Mouse (Mus musculus): ENCODE data around the gene Kdf1. TPM values are rescaled to one million over a fixed set of nuclear protein-coding genes. Genes with fewer than 3 reads are reported as not detected.

Gene Kdf1
- total and polyA plus RNA-seq, 3 experiments, result 0.04 to 0.12 TPM; not detected in 1

- H3K9me3 ChIP-seq (replicated peaks; ENCODE audit: insufficient read depth, low read length), result no peaks in the 10 kb centered on the region
These were observed 12.2 kb upstream of the Kdf1 start for GRCm38 (mm10) chr4:133506573-133506972.

GRCm38 (mm10) chr4:133508990-133509389 lies 9.8 kb upstream of the Kdf1 start:
- H3K79me2 ChIP-seq (ENCODE audit: control insufficient read depth, insufficient read depth, low read length, poor library complexity), result no peaks in the 10 kb centered on the region
- TF ChIP-seq BHLHE40 (IDR thresholded peaks at IDR 0.05; ENCODE audit: borderline replicate concordance, low read depth, low read length), result no peak
- no peak for TF ChIP-seq MAX (IDR thresholded peaks at IDR 0.05; ENCODE audit: low read length)
- TF ChIP-seq EP300 (IDR thresholded peaks at IDR 0.05; ENCODE audit: low read depth in 1 of 2, low read length in 2 of 2), result no peak
- TF ChIP-seq HCFC1 (IDR thresholded peaks at IDR 0.05; ENCODE audit: low read depth, low read length), result no peak
- no peak for TF ChIP-seq POLR2AphosphoS5 (IDR thresholded peaks at IDR 0.05; ENCODE audit: borderline replicate concordance, low read depth, low read length)
- no peak for TF ChIP-seq NELFE (IDR thresholded peaks at IDR 0.05; ENCODE audit: low read depth, low read length)
- TF ChIP-seq USF1 (IDR thresholded peaks at IDR 0.05; ENCODE audit: low read depth, low read length), result no peak
- no peak for TF ChIP-seq ETS1 (IDR thresholded peaks at IDR 0.05; ENCODE audit: low read depth, low read length)
- no peak for TF ChIP-seq ZC3H11A (IDR thresholded peaks at IDR 0.05; ENCODE audit: low read depth, low read length)
- no peak for TF ChIP-seq ZMIZ1 (IDR thresholded peaks at IDR 0.05; ENCODE audit: low read depth, low read length)
- H3K27ac ChIP-seq (ENCODE audit: control insufficient read depth, low read depth, low read length), result no peak overlapping the region
- no peaks in the 10 kb centered on the region for H3K27me3 ChIP-seq (ENCODE audit: control insufficient read depth in 1 of 2, insufficient read depth in 2 of 2, low read length in 2 of 2)
- H3K4me1 ChIP-seq (ENCODE audit: control insufficient read depth in 1 of 2, insufficient read depth in 2 of 2, low read length in 2 of 2), result peaks cover 27 to 36% of the 10 kb centered on the region in 2 experiments
- peaks cover 0 to 31% of the 10 kb centered on the region in 2 experiments; a peak in 2 of 4 replicates for H3K36me3 ChIP-seq (ENCODE audit: control insufficient read depth in 1 of 2, insufficient read depth in 2 of 2, low read length in 2 of 2)
- DNase-seq (ENCODE audit: low read depth, low spot score), result no peak
- no peak overlapping the region for H3K4me3 ChIP-seq (ENCODE audit: control insufficient read depth in 1 of 2, insufficient read depth in 1 of 2, low read depth in 2 of 2, low read length in 2 of 2)
- H3K9ac ChIP-seq (ENCODE audit: control insufficient read depth, low read depth, low read length, poor library complexity, severe bottlenecking), result no peak overlapping the region
- no peaks in the 10 kb centered on the region for H3K9me3 ChIP-seq (replicated peaks; ENCODE audit: insufficient read depth, low read length)

More at GRCm38 (mm10) chr4:133506573-133506972, 12.2 kb upstream of the Kdf1 start:
- Histone ChIP-seq H3K27me3 (ENCODE audit: control insufficient read depth in 1 of 2, insufficient read depth in 2 of 2, low read length in 2 of 2) (no peaks in the 10 kb centered on the region), H3K36me3 (ENCODE audit: control insufficient read depth in 1 of 2, insufficient read depth in 2 of 2, low read length in 2 of 2) (peaks cover 0 to 32% of the 10 kb centered on the region in 2 experiments; a peak in 2 of 4 replicates), H3K4me3 (ENCODE audit: control insufficient read depth in 1 of 2, insufficient read depth in 1 of 2, low read depth in 2 of 2, low read length in 2 of 2) (peak overlapping the region in 1 of 2 experiments; percentile 34; a peak in 1 of 4 replicates), H3K27ac (ENCODE audit: control insufficient read depth, low read depth, low read length) (peak overlapping the region; percentile 58), H3K4me1 (ENCODE audit: control insufficient read depth in 1 of 2, insufficient read depth in 2 of 2, low read length in 2 of 2) (peaks cover 32 to 40% of the 10 kb centered on the region in 2 experiments), H3K79me2 (ENCODE audit: control insufficient read depth, insufficient read depth, low read length, poor library complexity) (no peaks in the 10 kb centered on the region), H3K9ac (ENCODE audit: control insufficient read depth, low read depth, low read length, poor library complexity, severe bottlenecking) (peak overlapping the region; percentile 29; the same call in 1 of the 2 replicates)
- TF ChIP-seq GATA1 (IDR thresholded peaks at IDR 0.05; ENCODE audit: low read depth, low read length), result peak; percentile 73
- peak; percentile 96 for TF ChIP-seq MYB (IDR thresholded peaks at IDR 0.05; ENCODE audit: low read depth, low read length)
- no peak for TF ChIP-seq ZNF384 (IDR thresholded peaks at IDR 0.05; ENCODE audit: low read depth, low read length)
- 0 out of 2 replicates have a peak, but pooled peaks have one; percentile 48 for TF ChIP-seq ETS1 (IDR thresholded peaks at IDR 0.05; ENCODE audit: low read depth, low read length)
- no peak for TF ChIP-seq NRF1 (IDR thresholded peaks at IDR 0.05; ENCODE audit: insufficient read depth, low read depth, low read length, poor library complexity, severe bottlenecking)
- TF ChIP-seq TCF12 (IDR thresholded peaks at IDR 0.05; ENCODE audit: low read depth, low read length), result peak; percentile 68
- peak; percentile 82 to 84 for TF ChIP-seq EP300 (IDR thresholded peaks at IDR 0.05; ENCODE audit: low read depth in 1 of 2, low read length in 2 of 2)
- peak; percentile 6; the same call in 1 of the 2 replicates for TF ChIP-seq RCOR1 (IDR thresholded peaks at IDR 0.05; ENCODE audit: low read depth, low read length)
- TF ChIP-seq CTCF (IDR thresholded peaks at IDR 0.05 in 2 of 3, conservative IDR thresholded peaks at IDR 0.05 in 1 of 3; ENCODE audit: control insufficient read depth in 1 of 3, insufficient read depth in 1 of 3, low read depth in 2 of 3, low read length in 3 of 3, poor library complexity in 1 of 3, severe bottlenecking in 1 of 3), result peak in 1 of 3 experiments; percentile 10; a peak in 3 of 6 replicates
- DNase-seq (ENCODE audit: low read depth, low spot score), result peak; percentile 70

Data from MEL (cell line).